Mouse (Mus musculus) spleen, adult 2 months (tissue): Measurements from ENCODE around the gene Ccnf. TPM values are rescaled to one million over a fixed set of nuclear protein-coding genes. Genes with fewer than 3 reads are reported as not detected.

ENCODE experiments used
- DNase-seq, 2 experiments: peaks; one replicate each; pipeline versions ENCODE4 v3.0.0 to v3.0.0-alpha.2; 2012 to 2021; ENCODE audit warnings: low spot score in 2 of 2, low read depth in 1 of 2
- H3K27ac ChIP-seq: fragments of 200-500 bp; 2 replicates; pipeline ENCODE4 v1.5.1; 2012; ENCODE audit warnings: low read length, inconsistent platforms; ENCODE audit not compliant: insufficient read depth
- H3K27me3 ChIP-seq: fragments of 200-500 bp; 2 replicates; pipeline ENCODE4 v1.6.1; 2012; ENCODE audit warnings: mild to moderate bottlenecking, moderate library complexity, low read length, inconsistent platforms; ENCODE audit not compliant: control insufficient read depth, insufficient read depth
- H3K36me3 ChIP-seq: fragments of 200-500 bp; 2 replicates; pipeline ENCODE4 v1.6.1; 2012; ENCODE audit warnings: mild to moderate bottlenecking, low read length, inconsistent platforms; ENCODE audit not compliant: control insufficient read depth, insufficient read depth
- H3K4me1 ChIP-seq: fragments of 200-500 bp; 2 replicates; pipeline ENCODE4 v1.6.1; 2011; ENCODE audit warnings: inconsistent platforms; ENCODE audit not compliant: control insufficient read depth, insufficient read depth, insufficient read length
- H3K4me3 ChIP-seq: fragments of 200-500 bp; 2 replicates; pipeline ENCODE4 v1.5.1; 2011; ENCODE audit warnings: mild to moderate bottlenecking, inconsistent platforms; ENCODE audit not compliant: insufficient read depth, insufficient read length; ENCODE audit errors: extremely low read depth
- CTCF ChIP-seq: fragments of 200-500 bp; IDR thresholded peaks from 2 replicates; pipeline ENCODE4 v1.5.1; 2011; ENCODE audit warnings: mild to moderate bottlenecking, inconsistent platforms; ENCODE audit not compliant: insufficient read depth, insufficient read length, insufficient replicate concordance; ENCODE audit errors: extremely low read depth
- POLR2A ChIP-seq: fragments of 200-500 bp; IDR thresholded peaks from 2 replicates; pipeline ENCODE4 v1.6.1; 2011; ENCODE audit warnings: low read depth, low read length, inconsistent platforms
- WGBS: fragments of 180-500 bp; shearing (Covaris S2); methylation state at CpG from one replicate; pipeline ENCODE4 v1.1.7; 2018; 5-methylcytosine and 5-hydroxymethylcytosine counted together
- polyA plus RNA-seq: library from polyadenylated mRNA; depleted of rRNA; stranded (reverse); fragments of >200 nt; gene quantifications from 2 replicates; pipeline ENCODE4 v1.2.3, GENCODE M21; 2012

Gene Ccnf
- polyA plus RNA-seq, 1 experiment, result 9.7 TPM

- H3K4me3 ChIP-seq, result peak overlapping the region; percentile 71
- H3K27me3 ChIP-seq, result no peaks in the 10 kb centered on the region
- no peaks in the 10 kb centered on the region for H3K36me3 ChIP-seq
- WGBS, result under 1% methylated on average over 32 of the region's 32 CpGs
- peak; percentile 22; the same call in 1 of the 2 replicates for TF ChIP-seq POLR2A
- TF ChIP-seq CTCF, result no peak
- no peak overlapping the region for H3K27ac ChIP-seq
- no peaks in the 10 kb centered on the region for H3K4me1 ChIP-seq
- DNase-seq, result no peak
These were observed 330 bp downstream of the Ccnf start for GRCm38 (mm10) chr17:24250988-24251319.

- Histone ChIP-seq H3K27me3 (no peaks in the 10 kb centered on the region), H3K4me1 (no peaks in the 10 kb centered on the region), H3K27ac (no peak overlapping the region), H3K36me3 (peaks cover 5% of the 10 kb centered on the region; the same call in 1 of the 2 replicates), H3K4me3 (no peak overlapping the region)
- no peak for DNase-seq
- 94% methylated on average over 2 of the region's 2 CpGs for WGBS
- TF ChIP-seq CTCF, result no peak
- no peak for TF ChIP-seq POLR2A
These were observed 2.6 kb downstream of the Ccnf start for GRCm38 (mm10) chr17:24248641-24249040.

DNA sequence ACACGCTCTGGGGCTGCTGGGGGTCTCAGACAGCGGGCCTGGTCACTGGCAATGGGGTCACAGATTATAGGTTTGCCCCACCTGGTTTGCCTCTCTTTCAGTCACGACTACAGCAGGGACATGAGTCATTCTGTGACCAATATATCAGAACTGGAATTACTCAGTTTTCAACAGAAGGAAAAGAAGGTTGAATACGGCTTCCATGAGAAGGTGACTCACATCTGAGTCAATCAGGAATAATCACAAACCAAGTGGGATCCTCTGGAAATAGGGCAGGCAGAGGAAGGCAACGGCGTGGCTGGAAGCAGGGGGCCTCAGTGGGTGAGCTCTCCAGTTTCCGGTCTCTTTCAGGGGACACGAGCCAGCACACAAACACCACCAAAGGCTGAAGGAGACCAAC is 7.2 kb downstream of the Ccnf start:
- no peak overlapping the region for H3K27ac ChIP-seq
- TF ChIP-seq POLR2A, result no peak
- no peak for TF ChIP-seq CTCF
- peaks cover 10% of the 10 kb centered on the region for H3K36me3 ChIP-seq
- no peaks in the 10 kb centered on the region for H3K27me3 ChIP-seq
- H3K4me3 ChIP-seq, result no peak overlapping the region
- no peak for DNase-seq
- no peaks in the 10 kb centered on the region for H3K4me1 ChIP-seq
- 99% methylated on average over 8 of the region's 8 CpGs for WGBS

DNA sequence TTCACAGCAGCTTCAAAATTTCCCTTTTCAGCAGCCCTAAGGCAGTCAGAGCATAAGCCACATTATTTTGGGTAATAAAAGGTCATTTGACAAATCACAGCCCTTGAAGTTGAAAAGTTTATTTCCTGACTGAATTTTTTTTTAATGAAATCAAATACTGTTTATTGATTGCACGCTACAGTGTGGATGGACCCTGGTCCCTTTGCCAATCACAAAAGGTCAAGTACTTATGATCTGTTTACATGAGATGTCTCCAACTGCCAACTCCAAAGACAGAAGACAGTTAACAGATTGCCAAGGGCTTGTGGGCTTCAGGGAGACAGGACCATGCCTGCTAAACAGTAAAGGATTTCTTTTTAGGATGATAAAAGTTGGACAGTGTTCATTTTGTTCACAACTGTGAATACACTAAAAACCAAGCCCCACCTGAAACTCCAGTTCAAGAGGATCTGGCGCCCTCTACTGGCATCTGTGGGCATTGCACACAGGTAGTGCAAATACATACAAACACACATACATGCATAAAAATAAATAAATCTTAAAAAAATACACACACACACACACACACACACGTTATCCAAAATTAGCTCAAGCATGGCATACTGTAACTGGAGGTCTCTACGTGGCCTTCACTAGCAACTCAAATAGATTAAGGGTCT is 7.8 kb downstream of the Ccnf start:
- H3K4me3 ChIP-seq, result no peak overlapping the region
- H3K27ac ChIP-seq, result no peak overlapping the region
- H3K36me3 ChIP-seq, result peaks cover 11% of the 10 kb centered on the region
- TF ChIP-seq POLR2A (no peak), CTCF (peak; percentile 30; the same call in 1 of the 2 replicates)
- DNase-seq, result peak in 1 of 2 experiments; percentile 19
- H3K4me1 ChIP-seq, result no peaks in the 10 kb centered on the region
- WGBS, result 91% methylated on average over 4 of the region's 4 CpGs
- H3K27me3 ChIP-seq, result no peaks in the 10 kb centered on the region

GRCm38 (mm10) chr17:24236921-24237320 is 14.4 kb downstream of the Ccnf start:
- Histone ChIP-seq H3K4me3 (no peak overlapping the region), H3K27ac (no peak overlapping the region), H3K4me1 (no peaks in the 10 kb centered on the region), H3K27me3 (no peaks in the 10 kb centered on the region), H3K36me3 (peaks cover 9% of the 10 kb centered on the region; the same call in 1 of the 2 replicates)
- 96% methylated on average over 7 of the region's 7 CpGs for whole genome bisulfite sequencing
- no peak for DNase-seq
- no peak for TF ChIP-seq POLR2A
- no peak for TF ChIP-seq CTCF

GRCm38 (mm10) chr17:24236479-24236878 is 14.8 kb downstream of the Ccnf start:
- no peak for TF ChIP-seq CTCF
- no peak for DNase-seq
- Histone ChIP-seq H3K27me3 (no peaks in the 10 kb centered on the region), H3K4me1 (no peaks in the 10 kb centered on the region), H3K4me3 (no peak overlapping the region), H3K27ac (no peak overlapping the region), H3K36me3 (peaks cover 9% of the 10 kb centered on the region; the same call in 1 of the 2 replicates)
- 100% methylated on average over 1 of the region's 1 CpGs for WGBS

DNA sequence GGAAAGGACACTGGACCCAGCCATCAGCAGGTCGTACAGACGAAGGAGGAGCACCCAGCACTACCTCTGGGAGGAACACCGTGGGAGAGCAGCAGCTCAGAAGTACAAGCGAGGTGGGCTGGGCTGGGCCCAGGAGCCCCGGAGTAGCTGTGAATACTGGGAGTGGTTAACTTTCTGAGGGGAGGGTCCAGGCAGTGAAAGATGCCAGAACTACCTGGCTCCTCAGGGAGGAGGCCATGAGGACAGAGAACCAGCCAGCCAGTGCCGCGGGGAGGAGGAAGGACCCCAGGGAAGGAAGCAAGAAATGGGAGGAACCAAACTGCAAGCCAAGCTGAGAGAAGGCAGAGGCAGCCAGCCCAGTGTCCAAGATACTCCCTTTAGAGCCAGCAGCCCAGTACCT is 23.3 kb downstream of the Ccnf start:
- WGBS, result 96% methylated on average over 7 of the region's 7 CpGs
- H3K4me1 ChIP-seq, result no peaks in the 10 kb centered on the region
- no peak overlapping the region for H3K4me3 ChIP-seq
- H3K27ac ChIP-seq, result no peak overlapping the region
- DNase-seq, result no peak
- H3K27me3 ChIP-seq, result no peaks in the 10 kb centered on the region
- TF ChIP-seq CTCF (no peak), POLR2A (no peak)
- peaks cover 5% of the 10 kb centered on the region for H3K36me3 ChIP-seq

DNA sequence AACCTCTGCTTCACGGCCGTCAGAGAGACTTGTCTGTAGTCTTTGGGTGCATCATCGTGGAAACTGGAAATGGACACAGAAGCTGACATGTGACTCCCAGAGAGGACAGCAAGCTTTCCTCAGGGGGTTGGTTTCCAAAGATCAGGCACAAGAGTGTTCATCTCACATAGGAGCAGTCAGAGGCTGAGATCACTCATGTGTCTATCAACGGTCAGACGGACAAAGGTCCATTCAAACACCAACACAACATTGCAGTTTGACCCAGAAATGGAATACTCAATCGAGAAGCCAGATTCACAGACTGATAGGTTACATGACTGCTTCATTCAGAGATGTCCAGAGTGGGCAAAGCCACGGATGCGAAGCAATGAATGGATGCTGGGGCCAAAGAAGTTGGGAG is 24.6 kb downstream of the Ccnf start:
- H3K27me3 ChIP-seq, result no peaks in the 10 kb centered on the region
- WGBS, result 95% methylated on average over 8 of the region's 8 CpGs

More for the DNA sequence above, 24.6 kb downstream of the Ccnf start:
- no peak for DNase-seq
- TF ChIP-seq CTCF (no peak), POLR2A (no peak)
- no peak overlapping the region for H3K4me3 ChIP-seq
- H3K27ac ChIP-seq, result no peak overlapping the region
- no peaks in the 10 kb centered on the region for H3K4me1 ChIP-seq
- H3K36me3 ChIP-seq, result peaks cover 5% of the 10 kb centered on the region
